Mouse (Mus musculus) hindbrain, embryonic 15.5 days (tissue): ENCODE measurements at regions not wholly inside any gene's neighbourhood (a gene's known extent, or its start where the extent isn't known, plus 50 kb on each side); places are given as distances from the start of the nearest gene placed in this dataset. TPM values are rescaled to one million over a fixed set of nuclear protein-coding genes. Genes with fewer than 3 reads are reported as not detected.

ENCODE experiments used
- ATAC-seq: fragments of 200-750 bp; cut with Nextera tagmentation; 2 replicates; pipeline ENCODE4 v1.8.0; 2017; ENCODE audit warnings: low read depth, moderate number of reproducible peaks, moderate TSS enrichment; ENCODE audit not compliant: low FRiP score
- H3K27ac ChIP-seq: fragments of 300-500 bp; sonication (generic); replicated peaks from 2 replicates; pipeline ENCODE4 v1.5.1; 2015; ENCODE audit warnings: mild to moderate bottlenecking, inconsistent platforms
- H3K27me3 ChIP-seq: fragments of 300-500 bp; sonication (generic); 2 replicates; pipeline ENCODE4 v1.6.1; 2015; ENCODE audit warnings: control low read depth, inconsistent platforms
- H3K36me3 ChIP-seq: fragments of 300-500 bp; sonication (generic); 2 replicates; pipeline ENCODE4 v1.6.1; 2015; ENCODE audit warnings: control low read depth, inconsistent platforms
- H3K4me1 ChIP-seq: fragments of 300-500 bp; sonication (generic); replicated peaks from 2 replicates; pipeline ENCODE4 v1.6.1; 2015; ENCODE audit warnings: control low read depth, inconsistent platforms
- H3K4me2 ChIP-seq: fragments of 300-500 bp; sonication (generic); 2 replicates; pipeline ENCODE4 v1.6.1; 2015; ENCODE audit warnings: moderate library complexity, mild to moderate bottlenecking, inconsistent platforms
- H3K4me3 ChIP-seq: fragments of 300-500 bp; sonication (generic); 2 replicates; pipeline ENCODE4 v1.5.1; 2015; ENCODE audit warnings: mild to moderate bottlenecking, inconsistent platforms
- H3K9ac ChIP-seq: fragments of 300-500 bp; sonication (generic); 2 replicates; pipeline ENCODE4 v1.6.1; 2015; ENCODE audit warnings: inconsistent platforms
- H3K9me3 ChIP-seq: fragments of 300-500 bp; sonication (generic); 2 replicates; pipeline ENCODE4 v1.6.1; 2016; ENCODE audit warnings: control low read depth, inconsistent platforms
- WGBS: fragments of 180-500 bp; shearing (Covaris S2); methylation state at CpG from one replicate; pipeline ENCODE4 v1.1.7; 2015; 5-methylcytosine and 5-hydroxymethylcytosine counted together
- microRNA-seq: library from miRNA; unstranded; fragments of <30 nt; microRNA quantifications from one replicate; pipeline ENCODE4, GENCODE M21; 2016

DNA sequence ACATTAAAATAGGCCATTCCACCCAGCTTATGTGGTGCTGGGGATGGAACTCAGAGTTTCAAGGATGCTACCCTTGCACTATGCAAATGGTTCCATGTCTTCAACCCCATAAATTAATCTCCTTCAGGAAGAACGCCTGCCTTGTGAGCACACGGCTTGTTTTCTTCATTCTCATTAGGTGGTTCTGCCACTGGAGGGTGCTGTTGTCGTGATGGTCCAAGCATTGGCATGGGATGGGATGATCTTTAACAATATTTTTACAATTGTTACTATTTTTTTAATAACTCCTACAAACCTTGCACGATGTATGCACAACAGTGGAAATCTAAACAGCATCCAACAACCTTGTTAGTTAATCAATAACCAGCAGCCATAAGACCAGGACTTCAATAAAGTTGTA, 185.0 kb downstream of the S1pr1 start:
- Histone ChIP-seq H3K36me3 (no peaks in the 10 kb centered on the region), H3K27ac (no peak overlapping the region), H3K27me3 (no peaks in the 10 kb centered on the region), H3K9ac (no peak overlapping the region), H3K4me3 (no peak overlapping the region), H3K9me3 (no peaks in the 10 kb centered on the region), H3K4me1 (no peaks in the 10 kb centered on the region), H3K4me2 (no peak overlapping the region)
- 50% methylated on average over 4 of the region's 4 CpGs for WGBS
- no peak for ATAC-seq

DNA sequence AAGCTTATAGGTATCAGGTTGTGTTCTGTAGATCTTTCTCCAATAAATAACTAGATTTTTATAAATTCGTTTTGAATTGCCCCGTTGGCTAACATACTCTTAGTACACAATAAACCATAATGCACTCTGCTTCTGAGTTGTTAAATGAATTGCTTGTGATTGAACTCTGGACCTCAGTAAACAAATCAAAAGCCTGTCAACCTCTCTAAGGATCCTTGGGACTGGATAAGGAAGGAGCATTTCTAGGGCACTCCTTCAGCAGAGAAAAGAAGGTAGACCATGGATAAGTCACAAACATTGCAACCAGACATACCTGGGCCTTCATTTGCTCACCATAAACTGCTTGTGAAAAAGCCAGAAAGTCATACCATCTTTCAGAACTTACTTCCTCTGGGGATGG, 191.4 kb downstream of the S1pr1 start:
- Histone ChIP-seq H3K36me3 (no peaks in the 10 kb centered on the region), H3K4me3 (no peak overlapping the region), H3K4me2 (no peak overlapping the region), H3K27ac (no peak overlapping the region), H3K4me1 (no peaks in the 10 kb centered on the region), H3K9ac (no peak overlapping the region), H3K9me3 (no peaks in the 10 kb centered on the region), H3K27me3 (no peaks in the 10 kb centered on the region)
- no peak for ATAC-seq
- WGBS: 92% methylated on average over 2 of the region's 2 CpGs

GRCm38 (mm10) chr3:115515645-115516044, 199.2 kb downstream of the S1pr1 start:
- no peak for ATAC-seq
- H3K27ac ChIP-seq: no peak overlapping the region
- WGBS: 81% methylated on average over 4 of the region's 4 CpGs
- no peak overlapping the region for H3K4me3 ChIP-seq
- no peak overlapping the region for H3K9ac ChIP-seq
- H3K27me3 ChIP-seq: no peaks in the 10 kb centered on the region
- H3K4me2 ChIP-seq: no peak overlapping the region
- H3K9me3 ChIP-seq: no peaks in the 10 kb centered on the region
- no peaks in the 10 kb centered on the region for H3K4me1 ChIP-seq
- H3K36me3 ChIP-seq: no peaks in the 10 kb centered on the region

DNA sequence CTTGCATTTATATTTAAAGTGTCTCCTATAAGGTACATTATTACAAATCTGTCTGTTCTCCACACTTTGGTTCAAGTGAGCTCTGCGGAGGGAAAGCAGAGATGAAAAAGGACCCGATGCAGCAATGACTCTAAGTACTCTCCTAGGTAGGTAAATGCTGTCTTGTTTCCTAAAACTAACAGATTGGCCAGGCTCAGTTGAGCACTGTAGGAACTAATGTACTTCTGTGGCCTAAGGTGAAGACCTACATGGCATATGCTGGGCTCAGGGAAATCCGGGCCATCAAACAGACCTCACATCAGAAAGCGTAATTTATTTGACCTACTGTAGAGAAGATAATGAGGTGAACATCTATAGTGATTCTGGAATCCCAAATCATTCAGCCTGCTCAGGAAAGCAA, 205.2 kb downstream of the S1pr1 start:
- H3K27me3 ChIP-seq: no peaks in the 10 kb centered on the region
- H3K4me3 ChIP-seq: no peak overlapping the region
- H3K4me2 ChIP-seq: no peak overlapping the region
- no peak for ATAC-seq
- H3K9me3 ChIP-seq: no peaks in the 10 kb centered on the region
- H3K4me1 ChIP-seq: no peaks in the 10 kb centered on the region
- 90% methylated on average over 4 of the region's 4 CpGs for WGBS
- H3K27ac ChIP-seq: no peak overlapping the region
- H3K36me3 ChIP-seq: no peaks in the 10 kb centered on the region
- no peak overlapping the region for H3K9ac ChIP-seq

GRCm38 (mm10) chr3:115497420-115497819, 217.5 kb downstream of the S1pr1 start:
- Histone ChIP-seq H3K27me3 (no peaks in the 10 kb centered on the region), H3K9ac (no peak overlapping the region), H3K4me1 (no peaks in the 10 kb centered on the region), H3K9me3 (no peaks in the 10 kb centered on the region), H3K4me3 (no peak overlapping the region), H3K4me2 (no peak overlapping the region), H3K36me3 (no peaks in the 10 kb centered on the region), H3K27ac (no peak overlapping the region)
- WGBS: 48% methylated on average over 1 of the region's 1 CpGs
- ATAC-seq: no peak

DNA sequence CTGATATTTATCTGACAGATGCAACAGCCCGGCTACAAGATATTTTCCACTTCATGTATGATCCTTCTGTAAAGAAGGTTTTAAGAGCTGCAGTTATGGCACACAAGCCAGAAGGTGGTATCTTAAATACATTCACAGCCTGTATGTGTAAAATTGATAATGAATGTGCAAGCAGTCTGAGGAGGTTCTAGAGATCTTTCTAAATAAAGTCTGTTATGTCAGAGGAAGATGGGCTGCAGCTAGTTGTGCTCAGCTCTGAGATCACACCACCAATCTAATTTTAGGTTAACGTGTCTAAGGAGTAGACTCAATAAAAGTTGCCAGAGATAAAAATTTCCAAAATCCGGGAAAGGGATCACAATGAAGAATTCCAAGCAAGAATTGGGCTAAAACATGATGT, 218.8 kb downstream of the S1pr1 start:
- H3K36me3 ChIP-seq: no peaks in the 10 kb centered on the region
- H3K4me3 ChIP-seq: no peak overlapping the region
- H3K9ac ChIP-seq: no peak overlapping the region
- no peak for ATAC-seq
- no peaks in the 10 kb centered on the region; the same call in 1 of the 2 replicates for H3K9me3 ChIP-seq
- no peak overlapping the region for H3K27ac ChIP-seq
- no peak overlapping the region for H3K4me2 ChIP-seq
- no peaks in the 10 kb centered on the region for H3K4me1 ChIP-seq
- WGBS: 87% methylated on average over 3 of the region's 3 CpGs
- no peaks in the 10 kb centered on the region for H3K27me3 ChIP-seq

GRCm38 (mm10) chr3:115495692-115496091, 219.2 kb downstream of the S1pr1 start:
- Histone ChIP-seq H3K27ac (no peak overlapping the region), H3K27me3 (no peaks in the 10 kb centered on the region), H3K4me2 (no peak overlapping the region), H3K9me3 (no peaks in the 10 kb centered on the region; the same call in 1 of the 2 replicates), H3K36me3 (no peaks in the 10 kb centered on the region), H3K4me1 (no peaks in the 10 kb centered on the region), H3K9ac (no peak overlapping the region), H3K4me3 (no peak overlapping the region)
- no peak for ATAC-seq

DNA sequence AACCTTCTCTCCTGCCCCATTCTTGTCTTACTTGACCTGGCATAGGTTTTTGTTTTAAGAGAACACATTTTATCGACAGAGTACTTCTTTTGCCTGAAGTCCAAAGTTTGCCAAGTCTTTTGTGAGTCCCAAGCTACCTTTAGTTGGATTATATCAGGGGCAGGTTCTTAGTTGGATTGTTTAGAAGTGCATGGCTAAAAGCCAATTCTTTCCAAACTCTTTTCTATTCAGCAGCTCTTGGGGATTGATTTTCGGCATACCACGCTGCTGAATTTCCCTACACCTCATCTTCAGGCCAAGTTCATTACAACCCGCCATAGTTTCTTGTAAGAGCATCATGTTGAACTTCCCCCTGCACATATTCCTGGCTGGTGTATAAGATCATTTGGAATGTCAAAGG, 245.9 kb downstream of the S1pr1 start:
- no peaks in the 10 kb centered on the region for H3K27me3 ChIP-seq
- no peak overlapping the region for H3K9ac ChIP-seq
- WGBS: 78% methylated on average over 4 of the region's 4 CpGs
- no peak for ATAC-seq
- H3K4me3 ChIP-seq: no peak overlapping the region
- H3K36me3 ChIP-seq: no peaks in the 10 kb centered on the region
- no peak overlapping the region for H3K27ac ChIP-seq
- H3K9me3 ChIP-seq: no peaks in the 10 kb centered on the region
- H3K4me1 ChIP-seq: no peaks in the 10 kb centered on the region
- no peak overlapping the region for H3K4me2 ChIP-seq

DNA sequence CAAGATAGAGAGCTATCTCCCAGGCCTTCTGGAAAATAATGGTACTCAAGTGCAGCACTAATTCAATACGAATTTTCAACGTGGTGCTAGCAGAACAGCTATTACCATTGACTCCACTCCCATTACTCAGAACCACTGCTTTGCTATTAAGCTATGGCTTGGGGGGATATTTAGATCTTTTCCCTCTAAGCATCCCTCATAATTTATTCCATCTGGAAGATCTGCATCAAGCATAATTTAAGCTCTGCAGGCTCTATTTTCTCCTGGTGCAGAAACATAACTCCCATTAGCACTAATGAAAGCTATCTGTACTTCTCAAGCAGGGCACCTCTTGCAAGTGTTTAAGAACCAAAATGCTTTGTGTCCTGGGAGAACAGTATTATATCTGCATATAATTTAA, 247.0 kb downstream of the S1pr1 start:
- 45% methylated on average over 2 of the region's 2 CpGs for WGBS
- no peaks in the 10 kb centered on the region for H3K27me3 ChIP-seq
- no peaks in the 10 kb centered on the region for H3K36me3 ChIP-seq
- H3K4me2 ChIP-seq: no peak overlapping the region
- peak; percentile 69 for ATAC-seq
- no peaks in the 10 kb centered on the region for H3K4me1 ChIP-seq
- H3K9me3 ChIP-seq: no peaks in the 10 kb centered on the region
- H3K9ac ChIP-seq: no peak overlapping the region
- H3K4me3 ChIP-seq: no peak overlapping the region
- H3K27ac ChIP-seq: no peak overlapping the region

DNA sequence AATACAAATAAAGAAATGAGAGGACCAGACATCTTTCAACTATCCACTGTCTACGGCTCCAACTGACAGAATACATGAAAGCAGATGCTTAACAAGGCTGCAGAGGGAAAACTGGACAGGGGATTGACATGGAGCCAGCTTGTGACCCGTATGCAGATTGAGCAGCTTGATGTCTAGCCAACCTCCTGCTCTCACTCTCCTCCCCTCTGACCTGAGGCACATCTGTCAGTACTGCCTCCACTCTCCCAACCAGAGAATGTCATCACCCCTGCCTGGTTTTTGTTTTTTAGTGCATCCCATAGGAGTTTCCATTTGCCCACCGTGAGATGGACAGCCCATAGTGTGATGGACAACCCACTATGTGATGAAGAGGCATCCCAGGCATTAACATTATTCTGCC, 252.2 kb downstream of the S1pr1 start:
- no peaks in the 10 kb centered on the region for H3K9me3 ChIP-seq
- no peak overlapping the region for H3K4me2 ChIP-seq
- WGBS: 59% methylated on average over 3 of the region's 3 CpGs
- H3K36me3 ChIP-seq: no peaks in the 10 kb centered on the region
- no peak overlapping the region for H3K9ac ChIP-seq
- H3K4me1 ChIP-seq: no peaks in the 10 kb centered on the region
- no peak overlapping the region for H3K27ac ChIP-seq
- H3K27me3 ChIP-seq: no peaks in the 10 kb centered on the region
- 0 out of 2 replicates have a peak, but pooled peaks have one; percentile 30 for ATAC-seq
- H3K4me3 ChIP-seq: no peak overlapping the region

Small RNA genes lying in the stretch of these regions (microRNA-seq; reads per million reads assigned to microRNA genes)
- gene Gm25347: not detected
